Mouse (Mus musculus): Measurements from ENCODE around the gene Frrs1.

- TF ChIP-seq CTCF (conservative IDR thresholded peaks at IDR 0.05; ENCODE audit: low read length) = no peak
- TF ChIP-seq POU5F1 (IDR thresholded peaks at IDR 0.05; ENCODE audit: borderline replicate concordance, low read length) = no peak
Measured at GRCm38 (mm10) chr3:116928994-116929393, 69.7 kb downstream of the Frrs1 start.

Data from E14TG2a.4 (cell line).